Mouse (Mus musculus): ENCODE measurements around the gene Afm. TPM values are rescaled to one million over a fixed set of nuclear protein-coding genes. Genes with fewer than 3 reads are reported as not detected.

The Afm gene
- total RNA-seq, 1 experiment from 2014 or later, result 58.8 TPM

Other genes with a start within 250 kb of the Afm start
- 97.8 and 100 TPM in 2 replicates for gene Ankrd17, start 152.4 kb upstream of the Afm start, total RNA-seq (2021)
- 2.8 and 3.4 TPM in 2 replicates for gene Gm9958, start 151.7 kb upstream of the Afm start, total RNA-seq (2021)
- 648 and 11,382 TPM in 2 replicates for gene Alb, start 58.0 kb upstream of the Afm start, total RNA-seq (2021)
- gene Afp, start 28.2 kb upstream of the Afm start, total RNA-seq (2021), result 0.86 and 3.6 TPM in 2 replicates
- 0.45 and 5.9 TPM in 2 replicates for gene 5830473C10Rik, start 42.2 kb downstream of the Afm start, total RNA-seq (2021)
- gene Rassf6, start 121.7 kb downstream of the Afm start, total RNA-seq (2021), result 3.1 and 3.5 TPM in 2 replicates
- gene Cxcl5, start 240.4 kb downstream of the Afm start, total RNA-seq (2021), result not detected in 2 replicates
- gene Ppbp, start 249.6 kb downstream of the Afm start, total RNA-seq (2021), result 5.4 and 5.9 TPM in 2 replicates